Mouse (Mus musculus): ENCODE data around the gene Mlf2. TPM values are rescaled to one million over a fixed set of nuclear protein-coding genes. Genes with fewer than 3 reads are reported as not detected.
"Not testable (repeated sequence)": the region's sequence is repeated elsewhere in the genome, so short reads cannot be mapped to it uniquely, and the experiment has no call there.

Mlf2 gene
- polyA plus RNA-seq, 1 experiment from 2014 or later = 391 TPM

DNA sequence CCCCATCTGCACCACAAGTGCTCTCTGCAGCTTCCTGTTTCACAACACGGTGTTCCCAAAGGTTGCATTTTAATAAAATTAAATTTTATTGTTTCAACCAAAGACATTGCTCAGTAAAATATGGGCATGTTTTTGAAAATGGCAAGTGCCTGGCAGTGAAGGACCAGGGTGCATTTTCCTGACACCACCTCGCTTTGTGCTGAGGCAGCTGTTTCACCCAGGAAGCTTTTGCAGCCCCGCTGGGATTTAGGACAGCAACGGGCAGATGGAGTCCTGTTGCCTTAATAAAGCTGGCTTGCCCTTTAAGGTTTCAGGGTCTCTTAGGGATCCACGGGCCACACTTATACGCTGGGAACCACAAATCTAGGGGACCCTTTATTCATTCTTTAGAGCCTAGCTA, 40.2 kb upstream of the Mlf2 start:
- no peak for DNase-seq (ENCODE audit: low spot score)
- Histone ChIP-seq H3K27me3 (ENCODE audit: control insufficient read depth, insufficient read depth, low read length) (no peaks in the 10 kb centered on the region), H3K4me2 (ENCODE audit: low read depth, low read length) (no peak overlapping the region), H3K9me3 (replicated peaks; ENCODE audit: control insufficient read depth, low read length) (no peaks in the 10 kb centered on the region), H3K9ac (replicated peaks; ENCODE audit: low read length) (no peak overlapping the region), H3K4me1 (ENCODE audit: control insufficient read depth, insufficient read depth, low read length) (no peaks in the 10 kb centered on the region), H3K4me3 (ENCODE audit: low read depth, low read length) (no peak overlapping the region), H3K36me3 (replicated peaks; ENCODE audit: control insufficient read depth, insufficient read depth, low read depth, low read length) (no peaks in the 10 kb centered on the region), H3K27ac (replicated peaks; ENCODE audit: low read depth, low read length) (no peak overlapping the region)
- 59% methylated on average over 6 of the region's 6 CpGs for WGBS
- ATAC-seq (replicated peaks; ENCODE audit: insufficient number of reproducible peaks, low FRiP score, low TSS enrichment, low read depth) = no peak

GRCm38 (mm10) chr6:124894113-124894512, 37.1 kb upstream of the Mlf2 start:
- not testable (repeated sequence) for H3K4me3 ChIP-seq (ENCODE audit: low read depth, low read length); DNase-seq (ENCODE audit: low spot score); H3K9ac ChIP-seq (replicated peaks; ENCODE audit: low read length); H3K36me3 ChIP-seq (replicated peaks; ENCODE audit: control insufficient read depth, insufficient read depth, low read depth, low read length); H3K27ac ChIP-seq (replicated peaks; ENCODE audit: low read depth, low read length); H3K4me2 ChIP-seq (ENCODE audit: low read depth, low read length); ATAC-seq (replicated peaks; ENCODE audit: insufficient number of reproducible peaks, low FRiP score, low TSS enrichment, low read depth); H3K27me3 ChIP-seq (ENCODE audit: control insufficient read depth, insufficient read depth, low read length); H3K4me1 ChIP-seq (ENCODE audit: control insufficient read depth, insufficient read depth, low read length); H3K9me3 ChIP-seq (replicated peaks; ENCODE audit: control insufficient read depth, low read length)
- WGBS = 94% methylated on average over 2 of the region's 2 CpGs

DNA sequence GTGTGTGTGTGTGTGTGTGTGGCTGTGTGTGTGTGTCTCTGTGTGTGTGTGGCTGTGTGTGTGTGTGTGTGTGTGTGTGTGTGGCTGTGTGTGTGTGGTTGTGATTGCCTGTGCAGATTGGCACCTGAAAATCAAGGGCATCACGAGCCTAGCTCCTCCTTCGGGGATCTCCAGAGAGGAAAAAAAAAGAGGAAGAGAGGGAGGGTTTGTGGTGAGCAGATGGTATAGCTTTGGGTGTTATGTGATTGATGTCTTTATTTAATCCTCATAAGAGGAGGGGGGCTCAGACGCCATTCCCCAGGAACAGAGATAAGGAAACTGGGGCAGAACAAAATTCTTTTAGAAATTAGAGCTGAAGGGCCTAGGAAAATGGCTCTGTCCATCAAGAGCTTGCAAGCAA, 32.8 kb upstream of the Mlf2 start:
- Histone ChIP-seq H3K36me3 (replicated peaks; ENCODE audit: control insufficient read depth, insufficient read depth, low read depth, low read length) (no peaks in the 10 kb centered on the region), H3K9me3 (replicated peaks; ENCODE audit: control insufficient read depth, low read length) (no peaks in the 10 kb centered on the region), H3K27ac (replicated peaks; ENCODE audit: low read depth, low read length) (no peak overlapping the region), H3K27me3 (ENCODE audit: control insufficient read depth, insufficient read depth, low read length) (no peaks in the 10 kb centered on the region), H3K4me3 (ENCODE audit: low read depth, low read length) (no peak overlapping the region), H3K4me2 (ENCODE audit: low read depth, low read length) (no peak overlapping the region), H3K9ac (replicated peaks; ENCODE audit: low read length) (no peak overlapping the region), H3K4me1 (ENCODE audit: control insufficient read depth, insufficient read depth, low read length) (no peaks in the 10 kb centered on the region)
- ATAC-seq (replicated peaks; ENCODE audit: insufficient number of reproducible peaks, low FRiP score, low TSS enrichment, low read depth) (no peak), DNase-seq (ENCODE audit: low spot score) (no peak)
- 63% methylated on average over 3 of the region's 3 CpGs for WGBS

GRCm38 (mm10) chr6:124900056-124900800, 31.0 kb upstream of the Mlf2 start:
- H3K9ac ChIP-seq (replicated peaks; ENCODE audit: low read length) = no peak overlapping the region

GRCm38 (mm10) chr6:124900801-124901480, 30.2 kb upstream of the Mlf2 start:
- WGBS = 73% methylated on average over 10 of the region's 10 CpGs
- Histone ChIP-seq H3K27ac (replicated peaks; ENCODE audit: low read depth, low read length) (no peak overlapping the region), H3K27me3 (ENCODE audit: control insufficient read depth, insufficient read depth, low read length) (no peaks in the 10 kb centered on the region), H3K4me2 (ENCODE audit: low read depth, low read length) (no peak overlapping the region), H3K4me1 (ENCODE audit: control insufficient read depth, insufficient read depth, low read length) (peaks cover 3% of the 10 kb centered on the region; the same call in 1 of the 2 replicates), H3K36me3 (replicated peaks; ENCODE audit: control insufficient read depth, insufficient read depth, low read depth, low read length) (no peaks in the 10 kb centered on the region), H3K4me3 (ENCODE audit: low read depth, low read length) (no peak overlapping the region), H3K9ac (replicated peaks; ENCODE audit: low read length) (no peak overlapping the region), H3K9me3 (replicated peaks; ENCODE audit: control insufficient read depth, low read length) (no peaks in the 10 kb centered on the region)
- DNase-seq (ENCODE audit: low spot score) (no peak), ATAC-seq (replicated peaks; ENCODE audit: insufficient number of reproducible peaks, low FRiP score, low TSS enrichment, low read depth) (no peak)

More at GRCm38 (mm10) chr6:124900056-124900800, 31.0 kb upstream of the Mlf2 start:
- no peak overlapping the region for H3K4me2 ChIP-seq (ENCODE audit: low read depth, low read length)
- no peak overlapping the region for H3K4me3 ChIP-seq (ENCODE audit: low read depth, low read length)
- H3K36me3 ChIP-seq (replicated peaks; ENCODE audit: control insufficient read depth, insufficient read depth, low read depth, low read length) = no peaks in the 10 kb centered on the region
- DNase-seq (ENCODE audit: low spot score) (no peak), ATAC-seq (replicated peaks; ENCODE audit: insufficient number of reproducible peaks, low FRiP score, low TSS enrichment, low read depth) (no peak)
- H3K27me3 ChIP-seq (ENCODE audit: control insufficient read depth, insufficient read depth, low read length) = no peaks in the 10 kb centered on the region
- 57% methylated on average over 8 of the region's 8 CpGs for WGBS
- H3K27ac ChIP-seq (replicated peaks; ENCODE audit: low read depth, low read length) = no peak overlapping the region
- no peaks in the 10 kb centered on the region for H3K9me3 ChIP-seq (replicated peaks; ENCODE audit: control insufficient read depth, low read length)
- peaks cover 3% of the 10 kb centered on the region; the same call in 1 of the 2 replicates for H3K4me1 ChIP-seq (ENCODE audit: control insufficient read depth, insufficient read depth, low read length)

DNA sequence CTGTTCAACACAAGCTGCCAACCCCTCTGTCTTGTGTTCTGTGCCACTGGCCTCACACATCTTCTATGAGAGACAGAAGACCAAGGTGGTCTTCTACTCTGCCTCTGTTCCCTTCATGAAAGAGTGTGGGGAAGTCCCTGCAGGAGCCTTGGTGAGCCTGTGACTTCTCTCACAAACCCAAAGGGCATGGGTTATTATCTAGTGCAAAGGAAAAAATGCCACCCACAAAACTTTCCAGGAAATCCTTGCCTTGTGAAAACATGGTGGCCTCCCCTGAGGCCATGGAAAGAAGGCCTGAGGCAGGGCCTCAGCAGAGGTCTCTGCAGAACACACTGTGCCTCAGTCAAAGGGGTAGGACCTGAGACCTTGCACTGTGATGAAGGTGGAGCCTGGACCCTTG, 29.3 kb upstream of the Mlf2 start:
- Histone ChIP-seq H3K4me2 (ENCODE audit: low read depth, low read length) (no peak overlapping the region), H3K27ac (replicated peaks; ENCODE audit: low read depth, low read length) (no peak overlapping the region), H3K27me3 (ENCODE audit: control insufficient read depth, insufficient read depth, low read length) (no peaks in the 10 kb centered on the region), H3K9me3 (replicated peaks; ENCODE audit: control insufficient read depth, low read length) (no peaks in the 10 kb centered on the region), H3K4me1 (ENCODE audit: control insufficient read depth, insufficient read depth, low read length) (peaks cover 3% of the 10 kb centered on the region; the same call in 1 of the 2 replicates), H3K9ac (replicated peaks; ENCODE audit: low read length) (no peak overlapping the region), H3K36me3 (replicated peaks; ENCODE audit: control insufficient read depth, insufficient read depth, low read depth, low read length) (no peaks in the 10 kb centered on the region), H3K4me3 (ENCODE audit: low read depth, low read length) (no peak overlapping the region)
- DNase-seq (ENCODE audit: low spot score) (no peak), ATAC-seq (replicated peaks; ENCODE audit: insufficient number of reproducible peaks, low FRiP score, low TSS enrichment, low read depth) (no peak)

DNA sequence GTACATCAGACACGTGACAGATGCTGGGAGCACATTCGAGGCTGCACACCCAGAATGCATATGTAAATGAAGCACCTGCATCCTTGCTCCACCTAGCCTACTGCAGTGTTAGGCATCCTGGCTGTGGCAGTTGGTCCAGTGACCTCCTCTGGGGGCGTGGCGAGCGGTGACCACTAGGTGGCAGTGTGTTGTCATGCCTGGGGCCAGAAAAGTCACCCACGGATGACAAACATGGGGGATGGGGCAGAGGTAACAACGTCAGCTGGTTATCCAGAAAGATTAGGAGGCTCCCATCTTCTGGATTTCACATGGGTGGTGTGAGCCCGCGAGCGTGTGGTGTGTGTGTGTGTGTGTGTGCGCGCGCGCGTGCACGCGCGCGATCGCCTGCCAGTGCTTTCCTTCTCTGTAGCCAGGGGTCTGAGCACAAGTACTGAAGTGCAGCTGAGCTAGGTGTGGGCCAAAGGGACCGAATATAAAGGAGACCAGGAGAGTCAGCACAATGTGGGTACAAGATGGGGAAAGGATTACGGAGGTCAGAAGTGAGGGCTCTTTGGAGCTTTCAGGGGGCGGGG, 27.5 kb upstream of the Mlf2 start:
- ATAC-seq (replicated peaks; ENCODE audit: insufficient number of reproducible peaks, low FRiP score, low TSS enrichment, low read depth) (peak; percentile 79), DNase-seq (ENCODE audit: low spot score) (peak; percentile 95)
- Histone ChIP-seq H3K27me3 (ENCODE audit: control insufficient read depth, insufficient read depth, low read length) (no peaks in the 10 kb centered on the region), H3K36me3 (replicated peaks; ENCODE audit: control insufficient read depth, insufficient read depth, low read depth, low read length) (no peaks in the 10 kb centered on the region), H3K4me3 (ENCODE audit: low read depth, low read length) (peak overlapping the region; percentile 41), H3K27ac (replicated peaks; ENCODE audit: low read depth, low read length) (peak overlapping the region; percentile 92), H3K4me2 (ENCODE audit: low read depth, low read length) (peak overlapping the region; percentile 77), H3K9me3 (replicated peaks; ENCODE audit: control insufficient read depth, low read length) (no peaks in the 10 kb centered on the region), H3K4me1 (ENCODE audit: control insufficient read depth, insufficient read depth, low read length) (peaks cover 3% of the 10 kb centered on the region; the same call in 1 of the 2 replicates), H3K9ac (replicated peaks; ENCODE audit: low read length) (peak overlapping the region; percentile 82)
- under 1% methylated on average over 23 of the region's 23 CpGs for WGBS
